Mouse (Mus musculus) spleen, adult 2 months (tissue): ENCODE data around the gene Slc39a7. TPM values are rescaled to one million over a fixed set of nuclear protein-coding genes. Genes with fewer than 3 reads are reported as not detected.

Experiments used
- DNase-seq, 2 experiments: peaks; one replicate each; pipeline versions ENCODE4 v3.0.0 to v3.0.0-alpha.2; 2012 to 2021; ENCODE audit warnings: low spot score in 2 of 2, low read depth in 1 of 2
- H3K27ac ChIP-seq: fragments of 200-500 bp; 2 replicates; pipeline ENCODE4 v1.5.1; 2012; ENCODE audit warnings: low read length, inconsistent platforms; ENCODE audit not compliant: insufficient read depth
- H3K27me3 ChIP-seq: fragments of 200-500 bp; 2 replicates; pipeline ENCODE4 v1.6.1; 2012; ENCODE audit warnings: mild to moderate bottlenecking, moderate library complexity, low read length, inconsistent platforms; ENCODE audit not compliant: control insufficient read depth, insufficient read depth
- H3K36me3 ChIP-seq: fragments of 200-500 bp; 2 replicates; pipeline ENCODE4 v1.6.1; 2012; ENCODE audit warnings: mild to moderate bottlenecking, low read length, inconsistent platforms; ENCODE audit not compliant: control insufficient read depth, insufficient read depth
- H3K4me1 ChIP-seq: fragments of 200-500 bp; 2 replicates; pipeline ENCODE4 v1.6.1; 2011; ENCODE audit warnings: inconsistent platforms; ENCODE audit not compliant: control insufficient read depth, insufficient read depth, insufficient read length
- H3K4me3 ChIP-seq: fragments of 200-500 bp; 2 replicates; pipeline ENCODE4 v1.5.1; 2011; ENCODE audit warnings: mild to moderate bottlenecking, inconsistent platforms; ENCODE audit not compliant: insufficient read depth, insufficient read length; ENCODE audit errors: extremely low read depth
- CTCF ChIP-seq: fragments of 200-500 bp; IDR thresholded peaks from 2 replicates; pipeline ENCODE4 v1.5.1; 2011; ENCODE audit warnings: mild to moderate bottlenecking, inconsistent platforms; ENCODE audit not compliant: insufficient read depth, insufficient read length, insufficient replicate concordance; ENCODE audit errors: extremely low read depth
- POLR2A ChIP-seq: fragments of 200-500 bp; IDR thresholded peaks from 2 replicates; pipeline ENCODE4 v1.6.1; 2011; ENCODE audit warnings: low read depth, low read length, inconsistent platforms
- WGBS: fragments of 180-500 bp; shearing (Covaris S2); methylation state at CpG from one replicate; pipeline ENCODE4 v1.1.7; 2018; 5-methylcytosine and 5-hydroxymethylcytosine counted together
- polyA plus RNA-seq: library from polyadenylated mRNA; depleted of rRNA; stranded (reverse); fragments of >200 nt; gene quantifications from 2 replicates; pipeline ENCODE4 v1.2.3, GENCODE M21; 2012

Gene Slc39a7
- polyA plus RNA-seq, 1 experiment, result 86.8 TPM

DNA sequence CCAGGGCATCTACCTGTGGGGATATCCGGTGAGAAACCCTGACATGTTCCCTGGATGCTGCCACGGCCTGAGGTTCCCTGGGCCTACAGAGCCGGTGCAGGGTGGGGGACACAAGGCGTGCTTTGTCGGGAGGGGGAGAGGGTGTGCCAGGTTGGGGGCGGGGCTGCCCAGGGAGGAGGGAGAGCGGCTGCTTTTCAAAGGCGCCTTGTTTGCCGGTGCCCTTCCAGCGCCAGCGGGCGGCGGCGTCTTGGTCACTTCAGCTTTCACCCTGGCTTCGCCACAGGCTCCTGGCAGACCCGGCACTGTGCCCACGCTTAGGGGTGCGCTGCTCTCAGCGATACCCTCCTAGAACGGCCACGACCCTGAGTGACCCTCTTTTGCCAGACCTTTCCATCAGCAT is 7.0 kb upstream of the Slc39a7 start:
- WGBS, result 54% methylated on average over 19 of the region's 21 CpGs
- Histone ChIP-seq H3K27me3 (peaks cover 6% of the 10 kb centered on the region; the same call in 1 of the 2 replicates), H3K27ac (no peak overlapping the region), H3K4me1 (no peaks in the 10 kb centered on the region; the same call in 1 of the 2 replicates), H3K4me3 (no peak overlapping the region), H3K36me3 (peaks cover 31% of the 10 kb centered on the region)
- TF ChIP-seq CTCF (no peak), POLR2A (no peak)
- DNase-seq, result no peak

DNA sequence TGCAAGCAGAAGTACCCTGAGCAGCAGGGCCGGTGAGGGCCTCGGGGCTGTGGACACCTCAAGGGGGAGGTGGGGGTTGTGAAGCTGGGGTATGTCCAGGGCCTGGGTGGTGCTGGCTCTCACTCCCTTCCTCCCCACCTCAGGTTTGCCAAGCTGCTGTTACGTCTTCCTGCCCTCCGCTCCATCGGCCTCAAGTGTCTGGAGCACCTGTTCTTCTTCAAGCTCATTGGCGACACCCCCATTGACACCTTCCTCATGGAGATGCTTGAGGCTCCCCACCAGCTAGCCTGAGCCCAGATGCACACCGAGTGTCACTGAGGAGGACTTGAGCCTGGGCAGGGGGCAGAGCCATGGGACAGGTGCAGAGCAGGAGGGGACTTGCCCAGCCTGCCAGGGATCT is 5.8 kb upstream of the Slc39a7 start:
- peaks cover 31% of the 10 kb centered on the region for H3K36me3 ChIP-seq
- 95% methylated on average over 7 of the region's 7 CpGs for WGBS
- peaks cover 3% of the 10 kb centered on the region; the same call in 1 of the 2 replicates for H3K4me1 ChIP-seq
- DNase-seq, result no peak
- TF ChIP-seq POLR2A, result no peak
- no peak overlapping the region for H3K4me3 ChIP-seq
- H3K27me3 ChIP-seq, result peaks cover 6% of the 10 kb centered on the region; the same call in 1 of the 2 replicates
- no peak overlapping the region for H3K27ac ChIP-seq

DNA sequence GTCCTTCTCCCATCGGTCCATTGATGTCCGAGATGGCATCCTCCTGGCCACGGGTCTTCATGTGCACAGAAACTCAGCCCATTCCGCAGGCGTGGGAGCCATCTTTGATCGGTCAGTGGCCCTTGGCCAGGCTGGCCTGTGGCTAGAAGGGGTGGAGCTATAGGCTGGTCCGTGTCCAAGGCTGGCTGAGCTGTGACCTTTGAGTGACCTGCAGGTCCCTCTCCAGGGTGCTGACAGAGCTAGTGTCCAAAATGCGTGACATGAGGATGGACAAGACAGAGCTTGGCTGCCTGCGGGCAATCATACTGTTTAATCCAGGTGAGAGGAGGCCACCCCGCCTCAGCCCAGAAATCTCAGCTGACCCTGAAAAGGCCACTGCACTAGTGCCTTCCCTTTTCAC is 5.2 kb upstream of the Slc39a7 start:
- H3K4me1 ChIP-seq, result peaks cover 3% of the 10 kb centered on the region; the same call in 1 of the 2 replicates
- H3K27me3 ChIP-seq, result peaks cover 6% of the 10 kb centered on the region; the same call in 1 of the 2 replicates
- DNase-seq, result no peak
- H3K36me3 ChIP-seq, result peaks cover 31% of the 10 kb centered on the region
- no peak overlapping the region for H3K4me3 ChIP-seq
- H3K27ac ChIP-seq, result no peak overlapping the region
- 94% methylated on average over 10 of the region's 10 CpGs for WGBS
- TF ChIP-seq POLR2A (no peak), CTCF (no peak)

DNA sequence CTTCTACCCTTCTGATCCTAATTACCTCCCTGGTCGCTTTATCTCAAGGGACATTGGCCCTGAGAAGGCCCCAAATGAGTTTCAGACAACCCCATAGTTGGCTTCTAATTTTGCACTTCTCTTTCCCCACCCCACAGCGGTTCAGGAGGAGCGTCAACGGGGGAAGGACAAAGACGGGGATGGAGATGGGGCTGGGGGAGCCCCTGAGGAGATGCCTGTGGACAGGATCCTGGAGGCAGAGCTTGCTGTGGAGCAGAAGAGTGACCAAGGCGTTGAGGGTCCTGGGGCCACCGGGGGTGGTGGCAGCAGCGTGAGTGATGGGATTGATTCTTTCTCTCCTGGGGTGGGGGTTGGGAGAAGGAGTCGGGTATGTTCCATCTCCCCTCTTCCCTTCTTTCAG is 4.0 kb upstream of the Slc39a7 start:
- H3K27ac ChIP-seq, result no peak overlapping the region
- 95% methylated on average over 9 of the region's 9 CpGs for WGBS
- DNase-seq, result no peak
- TF ChIP-seq POLR2A, result no peak
- TF ChIP-seq CTCF, result no peak
- H3K36me3 ChIP-seq, result peaks cover 31% of the 10 kb centered on the region
- peaks cover 6% of the 10 kb centered on the region; the same call in 1 of the 2 replicates for H3K27me3 ChIP-seq
- peaks cover 9% of the 10 kb centered on the region; the same call in 1 of the 2 replicates for H3K4me1 ChIP-seq
- no peak overlapping the region for H3K4me3 ChIP-seq

DNA sequence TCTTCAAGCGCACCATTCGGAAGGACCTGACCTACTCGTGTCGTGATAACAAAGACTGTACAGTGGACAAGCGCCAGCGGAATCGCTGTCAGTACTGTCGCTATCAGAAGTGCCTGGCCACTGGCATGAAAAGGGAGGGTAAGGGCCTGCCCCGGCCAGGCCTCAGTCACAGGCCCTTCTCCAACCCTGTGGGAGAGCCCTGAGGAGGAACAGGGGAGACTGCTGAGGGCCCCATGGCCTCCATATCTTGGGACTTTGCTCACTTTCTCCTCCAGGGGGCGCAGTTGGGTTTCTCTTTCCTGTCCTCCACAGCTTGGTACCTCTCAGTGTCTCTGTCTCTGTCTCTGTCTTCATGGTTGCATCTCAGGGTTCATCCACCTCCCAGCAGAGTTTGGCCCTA is 2.6 kb upstream of the Slc39a7 start:
- Histone ChIP-seq H3K27ac (no peak overlapping the region), H3K4me1 (peaks cover 10% of the 10 kb centered on the region; the same call in 1 of the 2 replicates), H3K4me3 (no peak overlapping the region), H3K36me3 (peaks cover 40% of the 10 kb centered on the region), H3K27me3 (no peaks in the 10 kb centered on the region)
- DNase-seq, result peak; percentile 58 to 68
- no peak for TF ChIP-seq POLR2A
- peak; percentile 63; the same call in 1 of the 2 replicates for TF ChIP-seq CTCF
- 82% methylated on average over 10 of the region's 10 CpGs for WGBS

DNA sequence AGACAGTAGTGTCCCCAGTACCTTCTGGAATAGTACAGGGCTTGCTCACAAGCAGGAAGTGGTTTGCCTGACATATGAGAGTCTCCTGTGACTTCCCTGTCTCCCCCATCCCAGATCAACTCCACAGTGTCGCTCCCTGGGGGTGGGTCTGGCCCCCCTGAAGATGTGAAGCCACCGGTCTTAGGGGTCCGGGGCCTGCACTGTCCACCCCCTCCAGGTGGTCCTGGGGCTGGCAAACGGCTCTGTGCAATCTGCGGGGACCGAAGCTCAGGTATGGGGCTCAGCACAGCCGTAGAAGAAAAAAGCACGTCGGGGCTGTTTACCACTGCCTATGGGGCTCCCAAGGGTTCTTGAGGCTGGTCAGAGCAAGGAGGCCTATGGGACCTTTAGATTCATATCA is 2.0 kb upstream of the Slc39a7 start:
- H3K27ac ChIP-seq, result peak overlapping the region; percentile 94
- no peaks in the 10 kb centered on the region for H3K27me3 ChIP-seq
- DNase-seq, result peak in 1 of 2 experiments; percentile 16
- peaks cover 45% of the 10 kb centered on the region for H3K36me3 ChIP-seq
- no peak overlapping the region for H3K4me3 ChIP-seq
- peaks cover 10% of the 10 kb centered on the region; the same call in 1 of the 2 replicates for H3K4me1 ChIP-seq
- 78% methylated on average over 9 of the region's 9 CpGs for WGBS
- no peak for TF ChIP-seq CTCF
- TF ChIP-seq POLR2A, result no peak

DNA sequence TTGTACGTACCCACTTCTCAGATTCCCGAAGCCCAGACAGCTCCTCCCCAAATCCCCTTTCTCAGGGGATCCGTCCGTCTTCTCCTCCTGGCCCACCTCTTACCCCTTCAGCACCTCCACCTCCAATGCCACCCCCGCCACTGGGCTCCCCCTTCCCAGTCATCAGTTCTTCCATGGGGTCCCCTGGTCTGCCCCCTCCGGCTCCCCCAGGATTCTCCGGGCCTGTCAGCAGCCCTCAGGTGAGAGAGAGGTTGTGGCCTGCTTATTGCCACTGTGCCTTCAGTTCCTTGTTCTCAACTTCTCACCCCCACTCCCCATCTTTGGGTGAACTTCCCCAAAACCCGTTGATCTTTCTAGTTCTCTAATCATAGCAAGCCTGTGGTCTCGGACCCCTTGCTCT is 1.3 kb upstream of the Slc39a7 start:
- Histone ChIP-seq H3K36me3 (peaks cover 41% of the 10 kb centered on the region), H3K4me3 (peak overlapping the region; percentile 91), H3K27ac (peak overlapping the region; percentile 94), H3K27me3 (no peaks in the 10 kb centered on the region), H3K4me1 (peaks cover 14% of the 10 kb centered on the region; the same call in 1 of the 2 replicates)
- peak in 1 of 2 experiments; percentile 34 for DNase-seq
- no peak for TF ChIP-seq CTCF
- no peak for TF ChIP-seq POLR2A
- 10% methylated on average over 9 of the region's 9 CpGs for WGBS
